ENCODE assay signal across 22 mouse cellular contexts in the genomic region with DNA sequence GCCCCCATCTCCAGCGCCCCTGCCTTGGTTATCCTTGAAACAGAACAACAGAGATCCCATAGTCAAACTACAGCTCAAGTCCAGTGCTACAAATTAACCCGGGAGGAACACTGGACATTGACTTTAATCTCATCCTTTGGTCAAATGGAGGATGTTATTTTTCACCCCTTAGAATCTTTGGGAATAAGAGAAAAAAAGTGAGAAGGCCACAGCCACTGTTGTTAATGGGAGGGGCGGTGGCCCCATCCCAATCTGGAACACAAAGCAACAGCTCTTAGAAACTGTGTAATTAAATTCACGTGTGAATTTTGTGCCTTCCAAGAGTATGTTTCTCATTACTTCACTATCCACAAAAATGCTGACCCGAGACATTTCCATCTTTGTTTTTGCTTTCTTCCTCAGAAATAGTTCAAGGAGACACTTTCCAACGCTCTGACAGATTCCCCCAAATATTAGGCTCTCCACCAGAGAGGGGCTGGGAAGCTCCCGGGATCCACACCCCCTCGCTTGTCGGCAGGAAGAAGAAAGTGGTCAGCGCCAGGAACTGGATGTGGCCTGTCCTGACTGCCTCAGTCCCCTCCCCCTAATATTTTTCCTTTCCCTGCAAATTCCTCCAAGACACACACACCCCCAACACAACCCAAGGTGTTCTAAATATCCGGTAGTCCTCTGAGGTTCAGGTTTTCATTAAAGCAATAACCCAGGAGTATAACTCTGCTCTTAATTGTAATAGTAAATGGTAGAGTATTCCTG. TPM values are rescaled to one million over a fixed set of nuclear protein-coding genes. Genes with fewer than 3 reads are reported as not detected.
DNase-seq lines count a peak whose midpoint lies in the region; ATAC-seq lines count a peak whose summit lies in the region.
"Had no signal": no experiment of that assay in that cellular context is flagged by ENCODE, and none has a peak within 500 bp of the region (broad histone marks: within the 10 kb centered on the region; RNA-seq: fewer than 3 reads in every experiment).

No protein-coding gene starts in this region.

- no peaks in the 10 kb centered on the region for H3K36me3 ChIP-seq in neural tube, embryonic 11.5 days (ENCODE audit: control insufficient read depth, insufficient read depth, low read length)
- peaks cover 19% of the 10 kb centered on the region; the same call in 1 of the 2 replicates for H3K36me3 ChIP-seq in kidney, embryonic 14.5 days (ENCODE audit: control insufficient read depth, insufficient read depth, low read length)
- H3K36me3 ChIP-seq in limb, embryonic 10.5 days, result peaks cover 66% of the 10 kb centered on the region
- no peaks in the 10 kb centered on the region for H3K36me3 ChIP-seq in neural tube, embryonic 14.5 days (ENCODE audit: control insufficient read depth, insufficient read depth, low read length)
- H3K36me3 ChIP-seq: forebrain, embryonic 15.5 days had no signal

- peak overlapping the region; percentile 99 for H3K9ac ChIP-seq in neural tube, embryonic 11.5 days (ENCODE audit: low read length)
- H3K9ac ChIP-seq in kidney, embryonic 14.5 days (ENCODE audit: low read depth, low read length), result peak overlapping the region; percentile 87
- peak overlapping the region; percentile 98 for H3K9ac ChIP-seq in neural tube, embryonic 14.5 days (replicated peaks; ENCODE audit: low read depth, low read length)
- H3K9ac ChIP-seq: forebrain, embryonic 15.5 days had no signal

- 2% methylated on average over 11 of the region's 11 CpGs for WGBS in neural tube, embryonic 11.5 days
- WGBS in kidney, embryonic 14.5 days, result 2% methylated on average over 11 of the region's 11 CpGs
- WGBS in limb, embryonic 10.5 days, result under 1% methylated on average over 11 of the region's 11 CpGs
- WGBS in neural tube, embryonic 14.5 days, result 5% methylated on average over 11 of the region's 11 CpGs

- peak overlapping the region; percentile 100 for H3K27ac ChIP-seq in neural tube, embryonic 11.5 days (ENCODE audit: low read depth, low read length)
- peak overlapping the region; percentile 90 for H3K27ac ChIP-seq in kidney, embryonic 14.5 days (ENCODE audit: low read depth, low read length)
- peak overlapping the region; percentile 99 for H3K27ac ChIP-seq in limb, embryonic 10.5 days
- peak overlapping the region; percentile 99 for H3K27ac ChIP-seq in neural tube, embryonic 14.5 days (ENCODE audit: low read depth, low read length)
- H3K27ac ChIP-seq: forebrain, embryonic 15.5 days; heart, adult 2 months had no signal

- peak overlapping the region; percentile 99 for H3K4me2 ChIP-seq in neural tube, embryonic 11.5 days (ENCODE audit: low read depth)
- peak overlapping the region; percentile 97 for H3K4me2 ChIP-seq in kidney, embryonic 14.5 days (replicated peaks; ENCODE audit: low read depth, low read length)
- peak overlapping the region; percentile 99 for H3K4me2 ChIP-seq in neural tube, embryonic 14.5 days (ENCODE audit: low read depth, low read length)
- H3K4me2 ChIP-seq: forebrain, embryonic 15.5 days had no signal

- H3K4me3 ChIP-seq in neural tube, embryonic 11.5 days (ENCODE audit: low read depth, low read length), result peak overlapping the region; percentile 87
- peak overlapping the region; percentile 64 for H3K4me3 ChIP-seq in kidney, embryonic 14.5 days (ENCODE audit: low read length)
- peak overlapping the region; percentile 90 for H3K4me3 ChIP-seq in limb, embryonic 10.5 days
- peak overlapping the region; percentile 88 for H3K4me3 ChIP-seq in neural tube, embryonic 14.5 days (ENCODE audit: low read depth, low read length)
- H3K4me3 ChIP-seq: forebrain, embryonic 15.5 days; heart, adult 2 months had no signal

- peaks cover 24% of the 10 kb centered on the region for H3K27me3 ChIP-seq in neural tube, embryonic 11.5 days (ENCODE audit: control insufficient read depth, insufficient read depth, low read length)
- 0 out of 2 replicates have a peak, but pooled peaks cover 3% of the 10 kb centered on the region for H3K27me3 ChIP-seq in kidney, embryonic 14.5 days (ENCODE audit: control insufficient read depth, insufficient read depth, low read length)
- H3K27me3 ChIP-seq in limb, embryonic 10.5 days (ENCODE audit: low read depth, poor library complexity, severe bottlenecking), result peaks cover 25% of the 10 kb centered on the region
- H3K27me3 ChIP-seq in neural tube, embryonic 14.5 days (ENCODE audit: control insufficient read depth, insufficient read depth, low read length), result no peaks in the 10 kb centered on the region

- ATAC-seq in neural tube, embryonic 11.5 days (ENCODE audit: insufficient read depth, low FRiP score, low TSS enrichment), result no peak
- no peak for ATAC-seq in kidney, embryonic 14.5 days (ENCODE audit: low FRiP score, low TSS enrichment)
- no peak for ATAC-seq in neural tube, embryonic 14.5 days (ENCODE audit: low read depth)
- ATAC-seq: forebrain, embryonic 15.5 days; hindbrain, embryonic 16.5 days had no signal

- intact Hi-C loops in left cerebral cortex, postnatal 36 days (cut with DNase I), result no loop called here

- peaks cover 2% of the 10 kb centered on the region; the same call in 1 of the 2 replicates for H3K4me1 ChIP-seq in neural tube, embryonic 11.5 days (ENCODE audit: control insufficient read depth, insufficient read depth, low read length)
- H3K4me1 ChIP-seq in kidney, embryonic 14.5 days (ENCODE audit: control insufficient read depth, insufficient read depth, low read length), result peaks cover 9% of the 10 kb centered on the region; the same call in 1 of the 2 replicates
- peaks cover 12% of the 10 kb centered on the region for H3K4me1 ChIP-seq in limb, embryonic 10.5 days
- peaks cover 16% of the 10 kb centered on the region for H3K4me1 ChIP-seq in neural tube, embryonic 14.5 days (ENCODE audit: control insufficient read depth, insufficient read depth, low read length)
- H3K4me1 ChIP-seq: forebrain, embryonic 15.5 days had no signal

- no peaks in the 10 kb centered on the region for H3K9me3 ChIP-seq in neural tube, embryonic 11.5 days (ENCODE audit: control insufficient read depth, low read length)
- no peaks in the 10 kb centered on the region for H3K9me3 ChIP-seq in kidney, embryonic 14.5 days (ENCODE audit: control insufficient read depth, low read length)
- H3K9me3 ChIP-seq in limb, embryonic 10.5 days (replicated peaks), result no peaks in the 10 kb centered on the region
- no peaks in the 10 kb centered on the region for H3K9me3 ChIP-seq in neural tube, embryonic 14.5 days (ENCODE audit: control insufficient read depth, low read length)
- H3K9me3 ChIP-seq: forebrain, embryonic 15.5 days had no signal

- DNase-seq in neural tube, embryonic 11.5 days (ENCODE audit: low spot score), result no peak
- no peak for DNase-seq in neural tube, embryonic 10.5 days (ENCODE audit: extremely low spot score, low spot score)
- no peak for DNase-seq in limb, embryonic 10.5 days (ENCODE audit: low spot score)
- no peak for DNase-seq in liver
- DNase-seq in left cerebral cortex, postnatal 36 days (ENCODE audit: low spot score in 2 of 2), result no peak
- DNase-seq in spleen, postnatal 10 days (ENCODE audit: low spot score in 2 of 2), result no peak
- DNase-seq: adrenal gland, adult 8-10 months; cerebellum, adult 9-10 months; heart, adult 2 months; heart, postnatal 14 days; layer of hippocampus, adult 9-11 months; lung, adult 18-20 months; midbrain, embryonic 14.5 days; retina, postnatal 1 day had no signal

RNA-seq across cellular contexts. Expression of gene Hoxa9, which starts 3.2 kb away (rescaled TPM):
- 98.8 and 105 TPM in 2 replicates for polyA plus RNA-seq in neural tube, embryonic 11.5 days (2014; fragmentation: Nextera tagmentation; extraction: Ambion mirVana)
- 58.1 and 67.8 TPM in 2 replicates for polyA plus RNA-seq in kidney, embryonic 14.5 days (2014; fragmentation: Nextera tagmentation; extraction: Ambion mirVana)
- polyA plus RNA-seq in limb, embryonic 10.5 days (2016; fragmentation: Nextera tagmentation; extraction: Ambion mirVana), result 95.7 and 123 TPM in 2 replicates
- polyA plus RNA-seq in neural tube, embryonic 14.5 days (2014; fragmentation: Nextera tagmentation; extraction: Ambion mirVana), result 122 and 151 TPM in 2 replicates
- not detected for total RNA-seq in left cerebral cortex, postnatal 36 days (2021)
- total RNA-seq: heart, adult 2 months; heart, postnatal 14 days; left cerebral cortex, postnatal 10 days; neutrophil, adult 5-6 weeks had no signal
- polyA plus RNA-seq: forebrain, embryonic 15.5 days; midbrain, embryonic 14.5 days; small intestine, adult 2 months had no signal

RNA-seq across cellular contexts. Expression of gene Hoxa7, which starts 6.0 kb away (rescaled TPM):
- polyA plus RNA-seq in neural tube, embryonic 11.5 days (2014; fragmentation: Nextera tagmentation; extraction: Ambion mirVana), result 61.2 and 71.3 TPM in 2 replicates
- 19.1 and 19.6 TPM in 2 replicates for polyA plus RNA-seq in kidney, embryonic 14.5 days (2014; fragmentation: Nextera tagmentation; extraction: Ambion mirVana)
- polyA plus RNA-seq in limb, embryonic 10.5 days (2016; fragmentation: Nextera tagmentation; extraction: Ambion mirVana), result 24.7 and 24.8 TPM in 2 replicates
- polyA plus RNA-seq in neural tube, embryonic 14.5 days (2014; fragmentation: Nextera tagmentation; extraction: Ambion mirVana), result 90.8 and 110 TPM in 2 replicates
- total RNA-seq in left cerebral cortex, postnatal 36 days (2021), result not detected
- total RNA-seq: left cerebral cortex, postnatal 10 days; neutrophil, adult 5-6 weeks had no signal
- polyA plus RNA-seq: forebrain, embryonic 15.5 days; midbrain, embryonic 14.5 days had no signal

RNA-seq across cellular contexts. Expression of gene Hoxa10, which starts 13.0 kb away (rescaled TPM):
- polyA plus RNA-seq in neural tube, embryonic 11.5 days (2014; fragmentation: Nextera tagmentation; extraction: Ambion mirVana), result 70.6 and 72.8 TPM in 2 replicates
- polyA plus RNA-seq in kidney, embryonic 14.5 days (2014; fragmentation: Nextera tagmentation; extraction: Ambion mirVana), result 177 and 186 TPM in 2 replicates
- polyA plus RNA-seq in limb, embryonic 10.5 days (2016; fragmentation: Nextera tagmentation; extraction: Ambion mirVana), result 175 and 195 TPM in 2 replicates
- polyA plus RNA-seq in neural tube, embryonic 14.5 days (2014; fragmentation: Nextera tagmentation; extraction: Ambion mirVana), result 50.5 and 79.4 TPM in 2 replicates
- total RNA-seq in left cerebral cortex, postnatal 36 days (2021), result not detected
- total RNA-seq: heart, adult 2 months; heart, postnatal 14 days; left cerebral cortex, postnatal 10 days; neutrophil, adult 5-6 weeks had no signal
- polyA plus RNA-seq: forebrain, embryonic 15.5 days; heart, adult 2 months; hindbrain, embryonic 16.5 days; midbrain, embryonic 14.5 days; small intestine, adult 2 months had no signal

RNA-seq across cellular contexts. Expression of gene Gm28308, which starts 14.5 kb away (rescaled TPM):
- not detected in 2 replicates for polyA plus RNA-seq in neural tube, embryonic 11.5 days (2014; fragmentation: Nextera tagmentation; extraction: Ambion mirVana)
- not detected in 2 replicates for polyA plus RNA-seq in kidney, embryonic 14.5 days (2014; fragmentation: Nextera tagmentation; extraction: Ambion mirVana)
- polyA plus RNA-seq in limb, embryonic 10.5 days (2016; fragmentation: Nextera tagmentation; extraction: Ambion mirVana), result 0.79 and 1.2 TPM in 2 replicates
- polyA plus RNA-seq in neural tube, embryonic 14.5 days (2014; fragmentation: Nextera tagmentation; extraction: Ambion mirVana), result 4.2 TPM in 1 of 2 replicates, not detected in the other
- total RNA-seq in left cerebral cortex, postnatal 36 days (2021), result not detected
- total RNA-seq: heart, adult 2 months; heart, postnatal 14 days; left cerebral cortex, postnatal 10 days; neutrophil, adult 5-6 weeks had no signal
- polyA plus RNA-seq: forebrain, embryonic 15.5 days; heart, adult 2 months; hindbrain, embryonic 16.5 days; midbrain, embryonic 14.5 days; stomach, embryonic 16.5 days had no signal

RNA-seq across cellular contexts. Expression of gene Hoxa3, which starts 14.5 kb away (rescaled TPM):
- 20.2 TPM in 2 replicates for polyA plus RNA-seq in neural tube, embryonic 11.5 days (2014; fragmentation: Nextera tagmentation; extraction: Ambion mirVana)
- 9.7 and 13.6 TPM in 2 replicates for polyA plus RNA-seq in kidney, embryonic 14.5 days (2014; fragmentation: Nextera tagmentation; extraction: Ambion mirVana)
- 7.0 and 7.9 TPM in 2 replicates for polyA plus RNA-seq in limb, embryonic 10.5 days (2016; fragmentation: Nextera tagmentation; extraction: Ambion mirVana)
- polyA plus RNA-seq in neural tube, embryonic 14.5 days (2014; fragmentation: Nextera tagmentation; extraction: Ambion mirVana), result 10.8 and 13.4 TPM in 2 replicates
- not detected for total RNA-seq in left cerebral cortex, postnatal 36 days (2021)
- total RNA-seq: left cerebral cortex, postnatal 10 days; neutrophil, adult 5-6 weeks had no signal
- polyA plus RNA-seq: forebrain, embryonic 15.5 days; midbrain, embryonic 14.5 days had no signal
